Mouse (Mus musculus) right cerebral cortex, postnatal 36 days (tissue): ENCODE results near the gene Kmt2c.
A peak's percentile ranks its signal among the peaks of the same experiment; 100 is the strongest.
"Not testable (repeated sequence)": the region's sequence is repeated elsewhere in the genome, so short reads cannot be mapped to it uniquely, and the experiment has no call there.

Experiments used
- DNase-seq, 2 experiments: peaks; one replicate each; pipeline ENCODE4 v3.0.0; 2022; ENCODE audit warnings: low spot score in 2 of 2, mixed read lengths in 1 of 2

Kmt2c gene

GRCm38 (mm10) chr5:25224377-25224776 lies 274.2 kb downstream of the Kmt2c start:
- not testable (repeated sequence) for DNase-seq

GRCm38 (mm10) chr5:25222752-25223702 lies 275.6 kb downstream of the Kmt2c start, which contains the start of gene E130116L18Rik:
TSS of gene E130116L18Rik (minus strand) at chr5:25223153.
- peak; percentile 85 to 86 for DNase-seq
